Mouse (Mus musculus): Measurements from ENCODE around the gene Ror2. TPM values are rescaled to one million over a fixed set of nuclear protein-coding genes. Genes with fewer than 3 reads are reported as not detected.
A peak's percentile ranks its signal among the peaks of the same experiment; 100 is the strongest.
"Not testable (repeated sequence)": the region's sequence is repeated elsewhere in the genome, so short reads cannot be mapped to it uniquely, and the experiment has no call there.

Gene Ror2
- 16.4 and 16.5 TPM in 2 replicates for polyA plus RNA-seq (2015; fragmentation: Nextera tagmentation; extraction: Ambion mirVana)

- H3K27me3 ChIP-seq (replicated peaks) = peaks cover 14% of the 10 kb centered on the region
- peak within 1 kb of the TSS; percentile 89 for H3K4me3 ChIP-seq
- ATAC-seq (ENCODE audit: extremely low read depth, insufficient number of reproducible peaks, low FRiP score, low TSS enrichment) = peak; percentile 39
- H3K9me3 ChIP-seq = no peaks in the 10 kb centered on the region
- peak within 1 kb of the TSS; percentile 79 for H3K27ac ChIP-seq (replicated peaks)
- peak within 1 kb of the TSS; percentile 96 for H3K9ac ChIP-seq
- no peaks in the 10 kb centered on the region for H3K36me3 ChIP-seq
- H3K4me1 ChIP-seq = peaks cover 49% of the 10 kb centered on the region
- H3K4me2 ChIP-seq = peak within 1 kb of the TSS; percentile 82
- under 1% methylated on average over 65 of the region's 68 CpGs for WGBS
Observed at GRCm38 (mm10) chr13:53285756-53286361, at the start of gene Ror2. TSS of gene Ror2 (minus strand) at chr13:53286124.

- Histone ChIP-seq H3K4me3 (no peak overlapping the region), H3K4me2 (no peak overlapping the region), H3K9ac (no peak overlapping the region), H3K9me3 (no peaks in the 10 kb centered on the region), H3K27ac (replicated peaks) (no peak overlapping the region), H3K36me3 (peaks cover 72% of the 10 kb centered on the region), H3K27me3 (replicated peaks) (no peaks in the 10 kb centered on the region), H3K4me1 (peaks cover 3% of the 10 kb centered on the region; the same call in 1 of the 2 replicates)
- WGBS = 90% methylated on average over 8 of the region's 8 CpGs
- ATAC-seq (ENCODE audit: extremely low read depth, insufficient number of reproducible peaks, low FRiP score, low TSS enrichment) = no peak
Observed at GRCm38 (mm10) chr13:53333769-53334168, 47.8 kb upstream of the Ror2 start.

- ATAC-seq (ENCODE audit: extremely low read depth, insufficient number of reproducible peaks, low FRiP score, low TSS enrichment) = no peak
- no peak overlapping the region for H3K27ac ChIP-seq (replicated peaks)
- H3K4me2 ChIP-seq = no peak overlapping the region
- WGBS = 77% methylated on average over 2 of the region's 2 CpGs
- no peak overlapping the region for H3K9ac ChIP-seq
- peaks cover 5% of the 10 kb centered on the region for H3K9me3 ChIP-seq
- H3K27me3 ChIP-seq (replicated peaks) = no peaks in the 10 kb centered on the region
- no peaks in the 10 kb centered on the region for H3K4me1 ChIP-seq
- peaks cover 39% of the 10 kb centered on the region for H3K36me3 ChIP-seq
- no peak overlapping the region for H3K4me3 ChIP-seq
Observed at GRCm38 (mm10) chr13:53330246-53330645, 44.3 kb upstream of the Ror2 start.

- H3K4me2 ChIP-seq = no peak overlapping the region
- 70% methylated on average over 1 of the region's 1 CpGs for WGBS
Observed at GRCm38 (mm10) chr13:53325531-53325930, 39.6 kb upstream of the Ror2 start.

GRCm38 (mm10) chr13:53323661-53324060, 37.7 kb upstream of the Ror2 start:
- Histone ChIP-seq H3K36me3 (no peaks in the 10 kb centered on the region), H3K4me2 (no peak overlapping the region), H3K27ac (replicated peaks) (no peak overlapping the region), H3K9me3 (peaks cover 10% of the 10 kb centered on the region), H3K27me3 (replicated peaks) (no peaks in the 10 kb centered on the region), H3K9ac (no peak overlapping the region), H3K4me3 (no peak overlapping the region), H3K4me1 (no peaks in the 10 kb centered on the region)
- 74% methylated on average over 2 of the region's 2 CpGs for WGBS
- ATAC-seq (ENCODE audit: extremely low read depth, insufficient number of reproducible peaks, low FRiP score, low TSS enrichment) = no peak

More at GRCm38 (mm10) chr13:53325531-53325930, 39.6 kb upstream of the Ror2 start:
- no peak overlapping the region for H3K4me3 ChIP-seq
- H3K9me3 ChIP-seq = peaks cover 10% of the 10 kb centered on the region
- no peaks in the 10 kb centered on the region for H3K27me3 ChIP-seq (replicated peaks)
- H3K36me3 ChIP-seq = no peaks in the 10 kb centered on the region
- no peaks in the 10 kb centered on the region for H3K4me1 ChIP-seq
- no peak overlapping the region for H3K27ac ChIP-seq (replicated peaks)
- no peak for ATAC-seq (ENCODE audit: extremely low read depth, insufficient number of reproducible peaks, low FRiP score, low TSS enrichment)
- H3K9ac ChIP-seq = no peak overlapping the region

- Histone ChIP-seq H3K36me3 (no peaks in the 10 kb centered on the region), H3K4me1 (no peaks in the 10 kb centered on the region), H3K27ac (replicated peaks) (no peak overlapping the region), H3K9me3 (peaks cover 10% of the 10 kb centered on the region), H3K4me2 (no peak overlapping the region), H3K27me3 (replicated peaks) (no peaks in the 10 kb centered on the region), H3K9ac (no peak overlapping the region), H3K4me3 (no peak overlapping the region)
- 78% methylated on average over 12 of the region's 12 CpGs for WGBS
- no peak for ATAC-seq (ENCODE audit: extremely low read depth, insufficient number of reproducible peaks, low FRiP score, low TSS enrichment)
Observed at GRCm38 (mm10) chr13:53320899-53321298, 35.0 kb upstream of the Ror2 start.

- H3K4me2 ChIP-seq = no peak overlapping the region
- ATAC-seq (ENCODE audit: extremely low read depth, insufficient number of reproducible peaks, low FRiP score, low TSS enrichment) = no peak
- no peak overlapping the region for H3K27ac ChIP-seq (replicated peaks)
- no peaks in the 10 kb centered on the region for H3K36me3 ChIP-seq
- WGBS = 60% methylated on average over 11 of the region's 11 CpGs
- H3K4me1 ChIP-seq = no peaks in the 10 kb centered on the region
- no peaks in the 10 kb centered on the region for H3K9me3 ChIP-seq
- H3K27me3 ChIP-seq (replicated peaks) = no peaks in the 10 kb centered on the region
- no peak overlapping the region for H3K4me3 ChIP-seq
- no peak overlapping the region for H3K9ac ChIP-seq
Observed at GRCm38 (mm10) chr13:53316515-53317295, 30.8 kb upstream of the Ror2 start.

- 75% methylated on average over 4 of the region's 4 CpGs for WGBS
- H3K36me3 ChIP-seq; ATAC-seq (ENCODE audit: extremely low read depth, insufficient number of reproducible peaks, low FRiP score, low TSS enrichment); H3K9ac ChIP-seq; H3K4me3 ChIP-seq; H3K4me2 ChIP-seq; H3K27me3 ChIP-seq (replicated peaks); H3K4me1 ChIP-seq; H3K9me3 ChIP-seq; H3K27ac ChIP-seq (replicated peaks): not testable (repeated sequence)
Observed at GRCm38 (mm10) chr13:53315757-53316156, 29.8 kb upstream of the Ror2 start.

GRCm38 (mm10) chr13:53310442-53310841, 24.5 kb upstream of the Ror2 start:
- Histone ChIP-seq H3K9me3 (no peaks in the 10 kb centered on the region), H3K9ac (no peak overlapping the region), H3K4me3 (no peak overlapping the region), H3K27me3 (replicated peaks) (no peaks in the 10 kb centered on the region), H3K4me2 (no peak overlapping the region), H3K27ac (replicated peaks) (no peak overlapping the region), H3K4me1 (peaks cover 15% of the 10 kb centered on the region), H3K36me3 (no peaks in the 10 kb centered on the region)
- WGBS = 89% methylated on average over 5 of the region's 5 CpGs
- ATAC-seq (ENCODE audit: extremely low read depth, insufficient number of reproducible peaks, low FRiP score, low TSS enrichment) = no peak

GRCm38 (mm10) chr13:53309661-53310160, 23.8 kb upstream of the Ror2 start:
- Histone ChIP-seq H3K27ac (replicated peaks) (peak overlapping the region; percentile 45), H3K27me3 (replicated peaks) (no peaks in the 10 kb centered on the region), H3K9ac (peak overlapping the region; percentile 66), H3K4me3 (peak overlapping the region; percentile 43), H3K4me1 (peaks cover 15% of the 10 kb centered on the region), H3K9me3 (no peaks in the 10 kb centered on the region), H3K4me2 (peak overlapping the region; percentile 71), H3K36me3 (no peaks in the 10 kb centered on the region)
- WGBS = 6% methylated on average over 15 of the region's 15 CpGs
- no peak; the same call in 1 of the 2 replicates for ATAC-seq (ENCODE audit: extremely low read depth, insufficient number of reproducible peaks, low FRiP score, low TSS enrichment)

GRCm38 (mm10) chr13:53309148-53309547, 23.2 kb upstream of the Ror2 start:
- Histone ChIP-seq H3K4me3 (peak overlapping the region; percentile 43), H3K4me1 (peaks cover 15% of the 10 kb centered on the region), H3K9ac (peak overlapping the region; percentile 66), H3K27ac (replicated peaks) (peak overlapping the region; percentile 45), H3K36me3 (no peaks in the 10 kb centered on the region), H3K4me2 (peak overlapping the region; percentile 71), H3K9me3 (no peaks in the 10 kb centered on the region), H3K27me3 (replicated peaks) (no peaks in the 10 kb centered on the region)
- WGBS = 47% methylated on average over 9 of the region's 9 CpGs
- ATAC-seq (ENCODE audit: extremely low read depth, insufficient number of reproducible peaks, low FRiP score, low TSS enrichment) = no peak

Measured in heart, embryonic 13.5 days (tissue).